Mouse (Mus musculus): ENCODE data around the gene Cobll1. TPM values are rescaled to one million over a fixed set of nuclear protein-coding genes. Genes with fewer than 3 reads are reported as not detected.

Gene Cobll1
- polyA plus RNA-seq, 1 experiment from 2014 or later: 17.1 TPM

Other genes with a start within 250 kb of the Cobll1 start
- 16.0 and 18.0 TPM in 2 replicates for gene Grb14, start 214.4 kb downstream of the Cobll1 start, polyA plus RNA-seq (2015; fragmentation: Nextera tagmentation; extraction: Ambion mirVana)
- gene Slc38a11, start 124.6 kb upstream of the Cobll1 start, polyA plus RNA-seq (2015; fragmentation: Nextera tagmentation; extraction: Ambion mirVana): 0.40 and 0.62 TPM in 2 replicates